Mouse (Mus musculus) left cerebral cortex, postnatal 36 days (tissue): Measurements from ENCODE around the gene Zc3h12d. TPM values are rescaled to one million over a fixed set of nuclear protein-coding genes. Genes with fewer than 3 reads are reported as not detected.
"Not testable (repeated sequence)": the region's sequence is repeated elsewhere in the genome, so short reads cannot be mapped to it uniquely, and the experiment has no call there.

Source experiments
- DNase-seq, 2 experiments: peaks; one replicate each; pipeline ENCODE4 v3.0.0; 2021 to 2022; ENCODE audit warnings: low spot score in 2 of 2, mixed read lengths in 1 of 2
- intact Hi-C: fragments of 180-260 bp; cut with DNase I; formaldehyde crosslinking; loops from one replicate; pipeline ENCODE4 v1.15.1; 2025
- total RNA-seq, 2 experiments: library from RNA; stranded (reverse); gene quantifications; 2 replicates each; pipeline ENCODE4 v1.2.3; 2021

The Zc3h12d gene
- total RNA-seq, 2 experiments from 2014 or later = 0.12 TPM; not detected in 1

GRCm38 (mm10) chr10:7866762-7867665 is 34.7 kb downstream of the Zc3h12d start:
- intact Hi-C loops = no loop called here
- no peak for DNase-seq

- DNase-seq = no peak
- intact Hi-C loops = no loop called here
Observed at GRCm38 (mm10) chr10:7867666-7868030, 35.4 kb downstream of the Zc3h12d start.

GRCm38 (mm10) chr10:7869746-7870145 is 37.5 kb downstream of the Zc3h12d start:
- intact Hi-C loops = no loop called here

GRCm38 (mm10) chr10:7870571-7871315 is 38.5 kb downstream of the Zc3h12d start:
- intact Hi-C loops = no loop called here
- DNase-seq = peak; percentile 52 to 54

More at GRCm38 (mm10) chr10:7869746-7870145, 37.5 kb downstream of the Zc3h12d start:
- DNase-seq = no peak

- DNase-seq = no peak
- intact Hi-C loops = no loop called here
Observed at GRCm38 (mm10) chr10:7871381-7872020, 39.2 kb downstream of the Zc3h12d start.

GRCm38 (mm10) chr10:7874194-7874593 is 41.9 kb downstream of the Zc3h12d start:
- no peak for DNase-seq
- intact Hi-C loops = no loop called here

- not testable (repeated sequence) for DNase-seq
- intact Hi-C loops = loop anchor here (10.0 kb wide), 1 partner anchor 835 kb away; no protein-coding TSS in a partner anchor
Observed at GRCm38 (mm10) chr10:7880283-7880682, 48.0 kb downstream of the Zc3h12d start.

GRCm38 (mm10) chr10:7881971-7882370 is 49.7 kb downstream of the Zc3h12d start:
- intact Hi-C loops = loop anchor here (10.0 kb wide), 1 partner anchor 833 kb away; no protein-coding TSS in a partner anchor

GRCm38 (mm10) chr10:7883524-7883923 is 51.3 kb downstream of the Zc3h12d start:
- intact Hi-C loops = loop anchor here (1.0 to 10.0 kb wide), 3 partner anchors 313 to 831 kb away; no protein-coding TSS in a partner anchor
- peak; percentile 56 to 70 for DNase-seq

More at GRCm38 (mm10) chr10:7881971-7882370, 49.7 kb downstream of the Zc3h12d start:
- no peak for DNase-seq

- intact Hi-C loops = loop anchor here (10.0 kb wide), 1 partner anchor 826 kb away; no protein-coding TSS in a partner anchor
- DNase-seq = no peak
Observed at GRCm38 (mm10) chr10:7888256-7888868, 56.1 kb downstream of the Zc3h12d start.

- DNase-seq = peak; percentile 40 to 43
- intact Hi-C loops = loop anchor here (5.0 kb wide), 3 partner anchors 56 to 281 kb away; partner anchors contain the start of gene Tab2
Observed at GRCm38 (mm10) chr10:7900719-7901627, 68.7 kb downstream of the Zc3h12d start.

- intact Hi-C loops = loop anchor here (5.0 kb wide), 3 partner anchors 53 to 278 kb away; partner anchors contain the start of gene Tab2
- no peak for DNase-seq
Observed at GRCm38 (mm10) chr10:7904157-7904556, 71.9 kb downstream of the Zc3h12d start.

GRCm38 (mm10) chr10:7907151-7907550 is 74.9 kb downstream of the Zc3h12d start:
- intact Hi-C loops = no loop called here
- DNase-seq = no peak

GRCm38 (mm10) chr10:7911268-7911667 is 79.0 kb downstream of the Zc3h12d start:
- DNase-seq = no peak
- intact Hi-C loops = no loop called here
